Mouse (Mus musculus): Measurements from ENCODE around the gene Cxcl5. TPM values are rescaled to one million over a fixed set of nuclear protein-coding genes. Genes with fewer than 3 reads are reported as not detected.
A peak's percentile ranks its signal among the peaks of the same experiment; 100 is the strongest.
"Not testable (repeated sequence)": the region's sequence is repeated elsewhere in the genome, so short reads cannot be mapped to it uniquely, and the experiment has no call there.

Gene Cxcl5
- polyA plus RNA-seq, 1 experiment = not detected

DNA sequence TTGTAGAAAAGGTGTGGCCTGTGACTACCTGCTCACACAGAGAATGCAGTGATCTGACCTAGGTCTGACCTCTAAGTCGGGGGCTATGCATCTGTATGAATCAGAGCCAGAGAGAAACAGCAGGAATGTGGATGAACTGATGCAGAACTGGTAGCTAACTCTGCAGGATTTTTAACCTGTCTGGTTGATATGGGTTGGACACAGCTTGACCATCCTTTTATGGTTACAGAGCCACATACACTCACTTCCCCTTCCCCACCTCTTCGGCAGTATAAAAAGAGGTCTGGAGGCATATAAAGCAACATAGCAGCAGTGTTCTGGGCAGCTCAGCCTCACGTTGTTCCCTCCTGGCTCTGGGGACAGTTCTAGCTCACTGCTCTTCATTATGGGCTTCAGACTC is 9.1 kb downstream of the Cxcl5 start, which contains the start of gene Ppbp:
Gene Ppbp, plus strand, starts transcription at position 301 of the 400 bp plus-strand sequence.
- Histone ChIP-seq H3K4me1 (ENCODE audit: control insufficient read depth, insufficient read depth, insufficient read length, low read length) (peaks cover 11% of the 10 kb centered on the region; the same call in 1 of the 2 replicates), H3K27ac (replicated peaks; ENCODE audit: low read depth, low read length) (no peak within 1 kb of the TSS)

DNA sequence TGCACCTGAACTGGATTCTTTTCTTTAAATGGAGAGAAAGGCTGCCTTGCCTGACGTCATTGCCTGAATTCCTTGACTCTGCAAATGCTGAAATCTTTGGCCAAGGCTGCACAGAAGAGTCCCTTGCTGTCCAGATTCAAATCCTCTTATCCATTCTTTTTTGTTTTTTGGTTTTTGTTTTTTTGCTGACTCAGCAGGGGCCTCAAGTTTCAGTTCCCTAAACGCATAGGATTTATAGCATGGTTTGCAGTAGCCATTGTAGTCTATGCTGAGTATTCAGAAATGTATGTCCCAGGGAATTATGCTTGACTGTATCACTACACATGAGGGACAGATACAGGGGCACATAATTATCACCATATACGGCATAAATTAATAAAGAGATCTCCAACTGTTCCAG is 12.2 kb downstream of the Cxcl5 start:
- Histone ChIP-seq H3K27ac (replicated peaks; ENCODE audit: low read depth, low read length) (0 out of 2 replicates have a peak overlapping the region, but pooled peaks have one; percentile 30), H3K4me3 (ENCODE audit: insufficient read depth, low read depth, low read length) (no peak overlapping the region), H3K4me1 (ENCODE audit: control insufficient read depth, insufficient read depth, insufficient read length, low read length) (peaks cover 11% of the 10 kb centered on the region; the same call in 1 of the 2 replicates)

More for the DNA sequence above, 9.1 kb downstream of the Cxcl5 start, which contains the start of gene Ppbp:
- H3K4me3 ChIP-seq (ENCODE audit: insufficient read depth, low read depth, low read length) = no peak within 1 kb of the TSS

GRCm38 (mm10) chr5:90771880-90772653 is 12.9 kb downstream of the Cxcl5 start, which contains the start of gene Pf4:
Gene Pf4 (plus strand): TSS chr5:90772435.
- peak within 1 kb of the TSS; percentile 72 for H3K27ac ChIP-seq (replicated peaks; ENCODE audit: low read depth, low read length)
- peaks cover 11% of the 10 kb centered on the region; the same call in 1 of the 2 replicates for H3K4me1 ChIP-seq (ENCODE audit: control insufficient read depth, insufficient read depth, insufficient read length, low read length)
- peak within 1 kb of the TSS; percentile 40 for H3K4me3 ChIP-seq (ENCODE audit: insufficient read depth, low read depth, low read length)

DNA sequence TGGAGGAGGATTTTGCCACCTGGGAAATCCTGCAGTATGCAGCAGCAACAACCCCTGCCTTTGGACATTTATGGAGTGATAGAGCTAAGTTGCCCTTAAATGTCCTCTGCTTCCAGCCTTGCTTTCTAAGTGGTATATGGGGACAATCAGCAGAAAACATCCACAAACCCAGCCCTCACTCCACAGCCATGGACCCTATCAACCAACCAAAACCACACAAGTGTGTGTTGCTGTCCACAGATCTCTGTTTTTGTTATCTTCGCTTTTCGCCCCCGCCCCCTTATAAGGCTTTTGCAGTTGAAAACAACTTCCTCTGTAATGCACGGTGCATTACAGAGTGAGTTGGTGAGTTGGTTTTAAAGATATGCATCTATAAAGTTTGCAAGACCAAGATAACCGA is 16.4 kb downstream of the Cxcl5 start:
- Histone ChIP-seq H3K4me1 (ENCODE audit: control insufficient read depth, insufficient read depth, insufficient read length, low read length) (peaks cover 8% of the 10 kb centered on the region; the same call in 1 of the 2 replicates), H3K27ac (replicated peaks; ENCODE audit: low read depth, low read length) (no peak overlapping the region), H3K4me3 (ENCODE audit: insufficient read depth, low read depth, low read length) (no peak overlapping the region)

GRCm38 (mm10) chr5:90777621-90778020 is 18.5 kb downstream of the Cxcl5 start:
- no peak overlapping the region for H3K4me3 ChIP-seq (ENCODE audit: insufficient read depth, low read depth, low read length)
- no peak overlapping the region for H3K27ac ChIP-seq (replicated peaks; ENCODE audit: low read depth, low read length)
- H3K4me1 ChIP-seq (ENCODE audit: control insufficient read depth, insufficient read depth, insufficient read length, low read length) = peaks cover 2% of the 10 kb centered on the region; the same call in 1 of the 2 replicates

DNA sequence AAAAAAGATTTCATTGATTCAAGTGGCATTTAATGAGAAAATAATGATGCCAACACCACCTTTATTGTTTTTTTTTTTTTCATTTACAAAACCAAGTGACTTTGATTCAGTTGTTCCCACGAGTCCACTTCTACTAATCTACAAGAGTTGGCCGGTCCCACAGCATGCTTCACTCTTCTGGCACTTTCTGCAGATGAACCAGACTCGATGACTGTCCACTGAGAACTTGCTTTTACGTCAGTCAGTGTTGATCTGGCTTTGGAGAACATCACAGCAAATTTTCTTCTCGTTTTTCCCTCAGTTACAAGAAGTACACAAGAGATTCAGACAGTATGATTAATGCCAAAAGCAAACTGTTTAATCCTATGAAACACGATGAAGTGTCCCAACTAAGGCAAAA is 19.7 kb downstream of the Cxcl5 start:
- Histone ChIP-seq H3K4me3 (ENCODE audit: insufficient read depth, low read depth, low read length) (no peak overlapping the region), H3K27ac (replicated peaks; ENCODE audit: low read depth, low read length) (no peak overlapping the region), H3K4me1 (ENCODE audit: control insufficient read depth, insufficient read depth, insufficient read length, low read length) (no peaks in the 10 kb centered on the region)

- no peak overlapping the region for H3K27ac ChIP-seq (replicated peaks; ENCODE audit: low read depth, low read length)
- H3K4me1 ChIP-seq (ENCODE audit: control insufficient read depth, insufficient read depth, insufficient read length, low read length) = peaks cover under 1% of the 10 kb centered on the region; the same call in 1 of the 2 replicates
- H3K4me3 ChIP-seq (ENCODE audit: insufficient read depth, low read depth, low read length) = no peak overlapping the region
These were observed 24.5 kb downstream of the Cxcl5 start for GRCm38 (mm10) chr5:90783697-90784096.

DNA sequence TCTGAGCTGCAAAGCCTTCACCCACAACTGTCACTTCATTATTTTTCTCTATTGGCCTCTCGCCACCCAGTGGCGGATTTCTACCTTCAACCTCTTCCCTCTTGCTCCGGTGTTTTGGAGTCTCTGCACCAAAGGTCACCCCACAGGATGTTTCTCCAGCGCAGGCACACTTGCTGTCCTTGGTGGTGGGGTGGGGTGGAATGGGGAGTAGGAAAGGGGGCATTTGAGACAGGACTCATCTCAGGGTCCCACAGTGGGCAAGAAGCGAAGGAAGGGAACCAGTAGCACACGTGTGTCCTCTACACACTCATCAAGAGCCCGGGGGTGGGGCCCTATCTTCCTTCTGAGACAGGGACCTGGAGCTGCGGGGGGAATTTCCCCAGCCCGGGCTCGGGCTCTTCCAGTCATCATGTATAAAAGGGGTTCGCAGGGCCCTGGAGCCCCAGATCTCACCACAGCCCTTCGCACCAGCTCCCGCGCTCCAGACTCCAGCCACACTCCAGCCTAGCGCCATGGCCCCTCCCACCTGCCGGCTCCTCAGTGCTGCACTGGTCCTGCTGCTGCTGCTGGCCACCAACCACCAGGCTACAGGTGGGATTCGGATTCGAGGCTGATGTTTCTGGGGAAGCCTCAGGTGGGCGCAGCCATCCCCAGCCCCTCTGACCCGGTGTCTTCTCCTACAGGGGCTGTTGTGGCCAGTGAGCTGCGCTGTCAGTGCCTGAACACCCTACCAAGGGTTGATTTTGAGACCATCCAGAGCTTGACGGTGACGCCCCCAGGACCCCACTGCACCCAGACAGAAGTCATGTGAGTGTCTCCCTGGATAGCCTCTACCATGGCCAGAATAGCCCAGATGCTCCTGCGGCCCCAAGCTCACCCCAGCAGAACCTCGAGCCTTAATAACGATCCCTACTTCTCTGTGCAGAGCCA is 26.8 kb downstream of the Cxcl5 start, which contains the start of gene Cxcl3:
Gene Cxcl3, plus strand, starts transcription at position 445 of the 930 bp plus-strand sequence.
- Histone ChIP-seq H3K27ac (replicated peaks; ENCODE audit: low read depth, low read length) (no peak within 1 kb of the TSS), H3K4me1 (ENCODE audit: control insufficient read depth, insufficient read depth, insufficient read length, low read length) (peaks cover 14% of the 10 kb centered on the region; the same call in 1 of the 2 replicates), H3K4me3 (ENCODE audit: insufficient read depth, low read depth, low read length) (no peak within 1 kb of the TSS)

DNA sequence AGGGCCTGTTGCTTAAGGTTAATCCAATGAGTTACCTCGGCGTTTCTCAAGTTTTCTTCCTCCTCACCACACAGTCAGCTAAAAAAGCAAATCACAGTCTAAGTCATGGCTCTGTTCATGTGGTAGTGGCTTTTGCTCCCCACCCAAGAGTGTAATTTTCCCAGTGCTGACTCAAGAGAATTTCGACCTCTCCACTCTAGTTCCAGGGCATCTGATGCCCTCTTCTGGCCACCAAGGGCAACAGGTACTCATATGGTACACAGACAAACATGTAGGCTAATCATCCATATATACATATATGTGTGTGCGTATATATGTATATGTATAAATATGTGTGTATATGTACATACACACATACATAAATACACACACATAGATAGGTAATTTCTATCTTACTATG is 29.0 kb downstream of the Cxcl5 start:
- no peak overlapping the region for H3K27ac ChIP-seq (replicated peaks; ENCODE audit: low read depth, low read length)
- peaks cover 14% of the 10 kb centered on the region; the same call in 1 of the 2 replicates for H3K4me1 ChIP-seq (ENCODE audit: control insufficient read depth, insufficient read depth, insufficient read length, low read length)
- no peak overlapping the region for H3K4me3 ChIP-seq (ENCODE audit: insufficient read depth, low read depth, low read length)

GRCm38 (mm10) chr5:90789306-90790073 is 30.3 kb downstream of the Cxcl5 start:
- H3K4me3 ChIP-seq (ENCODE audit: insufficient read depth, low read depth, low read length) = no peak overlapping the region
- 0 out of 2 replicates have a peak overlapping the region, but pooled peaks have one; percentile 23 for H3K27ac ChIP-seq (replicated peaks; ENCODE audit: low read depth, low read length)
- H3K4me1 ChIP-seq (ENCODE audit: control insufficient read depth, insufficient read depth, insufficient read length, low read length) = peaks cover 14% of the 10 kb centered on the region; the same call in 1 of the 2 replicates

- Histone ChIP-seq H3K4me1 (ENCODE audit: control insufficient read depth, insufficient read depth, insufficient read length, low read length) (peaks cover 14% of the 10 kb centered on the region; the same call in 1 of the 2 replicates), H3K4me3 (ENCODE audit: insufficient read depth, low read depth, low read length) (no peak overlapping the region)
These were observed 30.9 kb downstream of the Cxcl5 start for GRCm38 (mm10) chr5:90790074-90790502.

DNA sequence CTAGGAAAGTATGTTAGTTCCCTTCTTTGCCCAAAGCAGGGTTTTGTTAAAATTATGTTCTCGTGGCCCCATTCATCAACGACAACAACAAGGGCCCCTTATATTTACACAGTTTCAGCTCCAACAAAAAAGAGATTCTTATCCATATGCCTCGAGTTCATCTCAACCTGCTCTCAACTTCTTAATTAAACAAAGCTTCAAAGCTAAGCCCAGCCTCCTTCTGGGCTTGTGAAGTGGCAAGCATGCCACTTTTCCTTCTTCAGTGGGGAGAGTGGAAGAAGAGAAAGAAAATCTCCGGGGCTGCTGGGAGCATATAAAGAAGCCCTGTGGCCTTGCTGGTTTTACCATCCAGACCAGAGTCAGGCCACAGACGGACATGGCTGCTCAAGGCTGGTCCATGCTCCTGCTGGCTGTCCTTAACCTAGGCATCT is 35.0 kb downstream of the Cxcl5 start, which contains the start of gene Cxcl15:
Gene Cxcl15, plus strand, starts transcription at position 340 of the 431 bp plus-strand sequence.
- Histone ChIP-seq H3K4me3 (ENCODE audit: insufficient read depth, low read depth, low read length) (no peak within 1 kb of the TSS), H3K27ac (replicated peaks; ENCODE audit: low read depth, low read length) (no peak within 1 kb of the TSS), H3K4me1 (ENCODE audit: control insufficient read depth, insufficient read depth, insufficient read length, low read length) (peaks cover 9% of the 10 kb centered on the region; the same call in 1 of the 2 replicates)

More at GRCm38 (mm10) chr5:90790074-90790502, 30.9 kb downstream of the Cxcl5 start:
- H3K27ac ChIP-seq (replicated peaks; ENCODE audit: low read depth, low read length) = no peak overlapping the region

DNA sequence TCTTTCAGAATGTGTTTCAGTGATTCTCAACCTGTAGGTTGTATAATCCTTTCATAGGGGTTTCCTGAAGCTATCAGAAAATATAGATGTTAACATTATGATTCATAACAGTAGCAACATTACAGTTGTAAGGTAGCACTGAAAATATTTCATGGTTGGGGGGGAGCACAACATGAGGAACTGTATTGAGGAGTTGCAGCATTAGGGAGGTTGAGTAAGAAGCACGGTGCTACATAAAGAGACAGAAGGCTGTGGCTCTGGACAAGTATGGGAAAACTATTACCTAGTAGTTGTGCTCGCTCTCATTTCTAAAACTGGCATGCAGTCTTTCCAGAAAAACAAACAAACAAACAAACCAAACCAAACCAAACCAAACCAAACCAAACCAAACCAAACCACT is 36.2 kb downstream of the Cxcl5 start:
- H3K27ac ChIP-seq (replicated peaks; ENCODE audit: low read depth, low read length); H3K4me3 ChIP-seq (ENCODE audit: insufficient read depth, low read depth, low read length); H3K4me1 ChIP-seq (ENCODE audit: control insufficient read depth, insufficient read depth, insufficient read length, low read length): not testable (repeated sequence)

GRCm38 (mm10) chr5:90804574-90804973 is 45.4 kb downstream of the Cxcl5 start:
- H3K4me1 ChIP-seq (ENCODE audit: control insufficient read depth, insufficient read depth, insufficient read length, low read length) = no peaks in the 10 kb centered on the region; the same call in 1 of the 2 replicates
- no peak overlapping the region for H3K4me3 ChIP-seq (ENCODE audit: insufficient read depth, low read depth, low read length)
- H3K27ac ChIP-seq (replicated peaks; ENCODE audit: low read depth, low read length) = no peak overlapping the region
